Mouse (Mus musculus): Measurements from ENCODE around the gene Pigs.

- TF ChIP-seq TAL1 (IDR thresholded peaks at IDR 0.05; ENCODE audit: low read length) = no peak
- no peak for TF ChIP-seq GATA1 (IDR thresholded peaks at IDR 0.05; ENCODE audit: low read length)
These were observed 52.8 kb downstream of the Pigs start for GRCm38 (mm10) chr11:78380996-78381395.
